Mouse (Mus musculus) retina, postnatal 1 day (tissue): ENCODE measurements at regions not wholly inside any gene's neighbourhood (a gene's known extent, or its start where the extent isn't known, plus 50 kb on each side); places are given as distances from the start of the nearest gene placed in this dataset.

Source experiments
- DNase-seq: peaks from one replicate; pipeline ENCODE4 v3.0.0-alpha.2; 2012

DNA sequence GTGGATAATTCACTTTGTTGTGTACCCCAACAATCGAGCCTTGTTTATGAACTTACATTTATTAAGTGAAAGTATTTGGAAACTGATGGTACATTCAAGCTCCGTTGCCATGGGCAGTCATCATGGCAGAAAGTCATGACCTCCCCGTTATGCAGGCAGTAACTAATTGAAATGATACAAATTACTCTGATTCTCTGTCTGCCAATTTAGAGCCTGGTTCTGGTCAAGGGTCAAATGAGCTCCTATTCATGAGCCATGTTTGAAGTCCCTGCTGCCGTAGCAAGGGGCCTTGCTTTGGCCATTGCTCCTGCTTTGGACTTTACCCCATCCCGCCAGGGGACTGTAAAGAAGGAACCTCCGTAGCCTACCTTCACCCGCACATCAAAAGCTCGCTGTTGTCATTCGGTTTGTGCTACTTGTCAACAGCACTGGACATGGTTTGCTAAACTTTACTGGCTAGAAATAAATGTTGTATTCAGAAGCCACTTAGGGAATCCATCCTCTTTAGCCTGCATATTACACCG lies 152.8 kb upstream of the Foxd3 start:
- peak; percentile 37 for DNase-seq

DNA sequence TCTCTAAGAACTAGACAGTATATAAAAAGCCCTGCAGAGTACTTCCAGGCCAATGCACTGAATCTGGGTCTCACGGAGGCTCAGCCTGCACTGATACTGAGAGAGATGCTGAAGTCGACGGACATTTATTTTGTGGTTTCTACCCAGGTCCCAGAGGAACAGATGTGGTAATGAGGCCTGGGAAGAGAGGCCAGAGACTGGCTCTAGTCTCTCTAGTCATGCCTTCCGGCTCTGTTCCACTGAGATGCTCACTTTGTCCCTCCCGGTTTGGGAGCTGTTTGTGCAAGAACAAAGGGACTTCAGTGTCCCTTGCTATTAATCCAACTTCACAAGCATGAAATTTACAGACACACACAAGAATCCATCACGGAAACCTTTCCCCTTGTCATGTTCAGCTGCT lies 144.1 kb upstream of the Foxd3 start:
- no peak for DNase-seq

DNA sequence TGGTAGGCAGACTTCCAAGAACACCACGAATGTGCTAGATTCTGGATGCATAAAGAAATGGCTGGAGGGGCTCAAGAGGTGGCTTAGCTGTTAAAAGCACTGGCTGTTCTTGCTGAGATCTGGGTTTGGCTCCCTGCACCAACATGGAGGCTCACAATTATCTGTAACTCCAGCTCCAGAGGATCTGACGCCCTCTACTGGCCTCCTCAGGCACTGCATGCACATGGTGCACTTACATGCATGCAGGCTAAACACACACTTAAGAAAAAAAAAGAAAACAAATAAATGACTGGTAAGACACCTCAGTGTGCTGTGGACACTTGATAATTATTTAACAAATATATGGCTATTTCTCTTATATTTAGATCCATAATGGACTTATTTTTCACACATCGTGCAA lies 139.2 kb upstream of the Foxd3 start:
- no peak for DNase-seq

DNA sequence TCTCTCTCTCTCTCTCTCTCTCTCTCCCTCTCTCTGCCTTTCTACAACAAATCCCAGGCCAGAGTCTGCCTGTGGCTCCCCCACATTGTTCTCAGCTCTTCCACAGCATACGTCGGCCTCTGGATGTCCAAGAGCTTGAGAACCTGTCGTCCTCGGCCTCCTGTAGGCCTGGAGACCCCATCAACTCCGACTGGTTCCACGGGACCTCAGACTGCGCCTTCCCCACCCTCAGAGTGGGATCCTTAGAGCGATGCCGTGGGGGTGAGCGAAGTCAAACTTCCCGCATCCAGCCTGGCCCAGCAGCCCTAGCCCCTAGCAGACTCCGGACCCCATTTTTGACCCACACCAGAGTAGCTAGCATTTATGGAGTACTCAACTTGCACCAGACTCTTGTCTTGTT lies 128.7 kb upstream of the Foxd3 start:
- DNase-seq = no peak

DNA sequence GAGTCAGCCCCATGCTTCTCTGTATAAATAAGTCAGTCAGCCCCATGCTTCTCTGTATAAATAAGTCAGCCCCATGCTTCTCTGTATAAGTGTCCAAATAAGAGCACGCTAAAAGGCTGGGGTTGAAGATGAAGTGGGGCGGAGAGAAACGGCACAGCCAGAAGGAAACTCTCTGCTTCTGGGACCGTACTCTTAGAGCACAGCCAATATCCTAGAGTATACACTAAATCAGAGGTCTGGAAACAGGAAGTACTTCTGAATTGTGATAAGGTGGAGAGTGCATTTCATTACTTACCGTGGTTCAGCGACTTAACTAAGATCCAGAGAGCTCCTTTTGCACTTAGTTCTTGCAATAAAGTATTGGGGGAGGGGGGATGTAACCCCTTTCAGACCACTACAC lies 112.1 kb upstream of the Foxd3 start:
- DNase-seq = no peak

DNA sequence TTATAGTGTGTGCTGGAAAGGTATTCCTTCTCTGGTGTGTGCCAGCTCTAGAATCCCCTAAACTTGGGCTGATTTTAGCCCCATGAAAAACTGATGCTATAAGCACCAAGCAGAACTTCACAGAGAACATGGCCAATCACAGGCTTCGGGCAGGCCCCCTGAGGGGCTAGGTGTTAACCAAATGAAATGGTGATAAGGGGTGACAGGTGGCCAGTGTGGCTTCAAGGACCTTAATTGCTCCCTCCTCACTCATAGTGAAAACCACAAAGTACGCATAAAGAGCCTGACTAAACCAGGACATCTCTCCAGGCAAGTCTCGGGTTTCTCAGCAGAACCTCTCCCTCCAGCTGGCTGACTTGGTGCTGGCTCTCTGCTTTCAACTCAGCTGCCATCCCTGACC lies 110.4 kb upstream of the Foxd3 start:
- DNase-seq = no peak

DNA sequence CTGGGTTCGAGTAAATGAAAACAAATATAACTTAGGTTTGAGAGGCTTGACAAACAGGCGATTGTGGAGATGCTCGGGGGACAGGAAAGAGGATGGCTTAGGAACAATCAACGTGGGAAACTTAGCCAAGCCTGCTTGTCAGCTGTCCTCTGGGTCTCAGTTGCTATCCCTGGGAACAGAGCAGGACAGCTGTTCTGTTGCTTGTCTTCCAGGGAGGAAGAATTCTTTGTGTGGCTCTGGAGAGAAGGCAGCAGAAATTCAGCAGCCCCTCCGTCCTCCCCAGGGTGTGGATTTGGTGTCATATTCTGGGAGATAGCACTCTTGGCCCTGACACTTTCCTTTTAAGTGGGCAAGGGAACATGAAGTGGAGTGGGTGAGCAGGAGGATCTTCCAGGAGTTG lies 98.1 kb upstream of the Foxd3 start:
- DNase-seq = no peak

DNA sequence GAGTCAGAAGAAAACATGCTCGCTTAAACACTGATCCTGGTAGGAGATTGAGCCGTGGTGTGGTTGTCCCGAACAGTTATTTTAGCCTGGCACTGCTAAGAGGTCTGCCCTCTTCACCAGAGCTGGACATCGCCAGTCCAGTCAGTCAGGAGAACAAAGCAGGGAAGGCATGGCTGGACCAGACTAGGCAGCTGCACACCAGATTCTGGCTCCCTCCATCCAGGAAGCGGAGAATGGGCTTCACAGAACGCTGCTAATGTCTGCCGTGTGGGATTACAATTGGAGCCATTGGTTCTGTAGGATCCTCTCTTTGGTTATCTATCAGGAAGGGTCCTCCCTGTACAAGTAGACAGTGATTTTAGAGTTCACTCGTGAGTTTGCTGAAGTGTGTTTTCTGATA lies 95.5 kb upstream of the Foxd3 start:
- DNase-seq = peak; percentile 12

DNA sequence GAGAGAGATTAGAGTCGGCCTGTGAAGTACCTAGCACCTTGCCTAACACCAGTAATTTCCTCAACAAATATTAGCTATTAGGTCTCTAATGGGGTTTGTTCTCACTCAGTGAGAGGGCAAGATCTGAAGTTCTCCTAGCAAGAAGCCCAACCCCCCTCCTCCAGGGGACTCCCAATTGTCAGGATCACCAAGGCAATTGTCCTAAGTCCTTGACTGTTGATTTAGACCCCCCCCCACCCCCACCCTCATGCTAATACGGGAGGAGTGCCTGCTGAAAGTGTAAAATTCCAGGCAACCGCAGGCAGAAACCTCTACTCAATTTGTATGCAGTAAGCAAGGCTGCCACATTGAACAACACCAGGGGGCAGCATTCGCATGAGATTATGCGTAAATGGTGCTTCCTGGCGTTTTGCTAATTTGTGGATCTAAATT lies 94.6 kb upstream of the Foxd3 start:
- peak; percentile 50 for DNase-seq

DNA sequence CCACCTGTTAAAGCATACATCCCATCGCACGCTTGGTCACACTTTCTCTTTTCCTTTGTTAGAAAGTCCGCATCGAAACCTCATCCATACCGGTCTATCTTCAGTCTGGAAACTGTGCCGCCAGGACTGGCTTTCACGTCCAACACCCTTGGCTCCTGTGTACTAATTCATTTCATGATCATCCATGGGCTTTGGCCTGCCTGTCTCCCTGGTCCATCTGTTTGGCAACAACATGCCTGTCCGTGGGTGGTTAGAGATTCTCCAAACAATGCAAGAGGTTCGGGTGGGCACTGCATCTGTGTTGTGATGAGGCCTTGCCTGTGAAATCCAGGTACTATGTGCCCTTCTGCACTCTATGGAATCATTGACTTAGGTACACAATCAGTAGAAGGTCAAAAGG lies 90.7 kb upstream of the Foxd3 start:
- DNase-seq = no peak

DNA sequence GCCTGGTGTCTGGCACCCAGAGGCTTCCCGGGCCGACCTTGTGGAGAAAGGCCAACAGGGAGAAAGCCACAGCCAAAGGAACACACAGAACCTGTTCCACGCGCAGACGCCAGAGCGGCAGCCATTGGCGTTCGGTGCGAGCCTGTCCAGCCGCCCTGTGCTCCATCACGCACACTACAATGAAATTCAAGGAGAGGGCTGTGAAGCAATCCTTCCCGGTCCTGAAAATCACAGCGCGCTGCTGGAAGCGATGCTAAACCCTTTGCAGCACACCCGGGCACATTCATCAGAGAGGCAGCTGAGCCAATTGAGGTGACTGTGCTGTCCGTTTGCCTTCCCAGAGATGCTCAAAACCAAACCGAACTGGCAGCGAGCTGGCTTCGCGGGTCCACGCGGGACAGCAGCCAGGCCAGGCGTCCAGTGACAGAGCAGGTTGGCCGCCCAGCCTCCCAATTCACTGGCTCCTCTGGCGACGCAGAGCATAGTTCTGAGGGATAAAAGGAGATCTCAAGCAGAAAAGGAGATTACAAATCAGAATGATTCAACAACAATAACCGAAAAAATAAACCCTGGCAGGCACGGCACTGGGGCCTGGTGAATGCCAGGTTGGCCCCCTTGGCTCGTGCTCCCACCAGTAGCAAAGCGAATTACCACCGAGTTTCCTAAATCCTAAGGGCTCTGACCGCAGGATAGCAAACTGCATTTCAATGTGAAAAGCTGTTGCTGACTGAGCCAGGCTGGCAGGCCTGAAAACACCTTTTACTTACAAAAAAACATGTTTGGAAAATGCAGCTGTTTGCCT lies 83.1 kb upstream of the Foxd3 start:
- peak; percentile 72 for DNase-seq

DNA sequence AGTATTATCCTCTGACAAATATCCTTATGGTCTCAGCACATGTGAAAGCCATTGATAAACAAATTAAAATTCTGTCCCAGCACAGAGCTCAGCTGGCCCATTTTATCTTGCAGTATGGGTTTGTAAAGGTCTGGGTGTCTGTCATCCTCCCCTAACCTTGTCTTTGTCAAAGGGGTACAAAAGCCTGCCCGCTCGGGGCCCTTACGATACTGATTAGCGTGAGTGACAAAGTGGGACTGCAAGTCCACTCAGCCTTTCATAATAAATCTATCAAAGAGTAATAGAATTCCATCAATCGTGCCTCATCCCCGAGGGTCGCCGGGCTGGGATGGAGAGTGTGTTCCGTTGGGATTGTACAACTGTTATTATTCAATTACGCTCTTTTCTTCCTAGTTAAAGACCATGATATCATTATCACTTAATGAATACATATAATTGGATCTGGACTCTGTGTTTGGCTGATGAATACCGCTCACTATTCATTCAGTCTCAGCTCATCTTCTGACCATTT lies 82.0 kb upstream of the Foxd3 start:
- DNase-seq = peak; percentile 70

DNA sequence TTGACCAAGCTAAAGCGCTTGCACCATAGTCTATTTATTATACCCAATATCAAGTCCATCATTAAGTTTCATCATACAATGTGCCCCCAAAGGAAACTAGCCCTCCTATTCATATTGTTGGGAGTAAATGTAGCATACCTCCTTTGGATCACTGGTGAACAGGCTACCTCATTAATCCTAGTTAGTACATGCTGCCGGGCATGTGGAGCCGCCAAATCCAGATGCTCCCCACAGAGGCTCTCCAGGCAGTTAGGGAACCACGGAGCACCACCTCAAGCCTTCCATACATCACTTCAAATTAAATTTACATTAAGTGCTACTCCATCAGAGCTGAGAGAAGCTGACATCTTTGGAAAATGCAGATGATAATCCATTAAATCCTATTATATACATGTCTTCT lies 81.1 kb upstream of the Foxd3 start:
- DNase-seq = peak; percentile 55

DNA sequence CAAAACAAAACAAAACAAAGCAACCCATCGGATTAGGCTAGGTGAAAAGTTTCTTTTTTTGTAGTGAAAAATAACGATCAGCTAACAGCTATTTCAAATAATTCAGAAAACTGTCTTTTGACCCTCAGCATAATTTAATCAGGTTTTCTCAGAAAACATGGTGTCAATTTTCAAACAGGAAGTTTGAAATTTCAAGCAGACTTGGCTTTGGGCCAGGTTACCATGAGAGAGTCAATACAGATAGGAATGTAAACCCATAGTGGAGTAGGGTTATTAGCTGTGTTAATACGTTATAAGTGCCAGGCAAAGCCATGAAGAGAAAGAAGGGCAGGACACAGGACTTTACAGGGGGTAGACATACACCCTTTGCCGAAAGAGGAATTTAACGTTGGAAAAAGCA lies 58.3 kb upstream of the Foxd3 start:
- DNase-seq = no peak

DNA sequence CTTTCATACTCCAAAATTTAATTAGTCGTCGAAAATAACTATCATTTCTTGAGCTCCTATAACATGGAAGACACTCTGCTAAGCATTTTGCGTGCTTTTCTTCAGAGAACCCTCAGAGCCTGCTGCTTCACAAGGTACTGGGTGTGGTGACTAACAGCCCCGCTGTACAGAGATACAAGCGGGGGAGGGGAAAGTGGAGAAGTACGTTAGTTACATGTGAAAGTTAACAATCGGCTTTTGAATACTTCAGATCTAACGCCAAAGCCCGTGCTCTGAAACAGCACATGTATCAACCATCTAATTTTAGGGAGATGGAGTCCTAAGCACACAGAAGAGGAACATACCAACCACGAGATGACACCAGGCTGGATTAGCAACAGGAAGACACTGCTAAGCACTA lies 55.4 kb upstream of the Foxd3 start:
- DNase-seq = peak; percentile 20

DNA sequence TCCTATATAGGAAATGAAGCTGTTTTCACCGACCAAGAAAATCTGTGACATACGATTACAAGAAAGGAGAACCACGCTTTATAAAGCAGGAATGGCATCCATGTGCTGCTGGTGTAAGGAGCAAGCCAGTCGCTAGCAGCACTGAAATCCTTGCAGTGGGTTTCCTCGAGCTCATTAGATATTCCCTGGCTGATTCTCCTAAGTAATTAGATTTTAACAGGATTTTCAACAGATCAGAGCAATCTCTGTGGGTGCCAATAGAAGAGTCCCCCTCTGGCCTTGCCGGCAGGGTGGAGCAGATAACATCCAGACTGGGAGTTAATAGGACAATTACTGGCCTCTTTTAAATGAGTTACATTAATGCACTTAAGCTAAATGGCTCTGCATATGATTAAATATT lies 54.6 kb upstream of the Foxd3 start:
- peak; percentile 72 for DNase-seq
